Mouse (Mus musculus) liver, embryonic 15.5 days (tissue): ENCODE results near the gene Suox. TPM values are rescaled to one million over a fixed set of nuclear protein-coding genes. Genes with fewer than 3 reads are reported as not detected.
"Not testable (repeated sequence)": the region's sequence is repeated elsewhere in the genome, so short reads cannot be mapped to it uniquely, and the experiment has no call there.

ENCODE experiments used
- ATAC-seq: fragments of 200-750 bp; cut with Nextera tagmentation; 2 replicates; pipeline ENCODE4 v1.8.0; 2017; ENCODE audit warnings: moderate number of reproducible peaks, mild to moderate bottlenecking, moderate library complexity; ENCODE audit not compliant: insufficient read depth
- H3K27ac ChIP-seq: fragments of 300-500 bp; sonication (generic); replicated peaks from 2 replicates; pipeline ENCODE4 v1.5.1; 2015; ENCODE audit warnings: mild to moderate bottlenecking, inconsistent platforms
- H3K27me3 ChIP-seq: fragments of 300-500 bp; sonication (generic); 2 replicates; pipeline ENCODE4 v1.6.1; 2015; ENCODE audit warnings: mild to moderate bottlenecking, inconsistent platforms
- H3K36me3 ChIP-seq: fragments of 300-500 bp; sonication (generic); replicated peaks from 2 replicates; pipeline ENCODE4 v1.6.1; 2015; ENCODE audit warnings: moderate library complexity, mild to moderate bottlenecking, inconsistent platforms
- H3K4me1 ChIP-seq: fragments of 300-500 bp; sonication (generic); replicated peaks from 2 replicates; pipeline ENCODE4 v1.6.1; 2015; ENCODE audit warnings: inconsistent platforms
- H3K4me2 ChIP-seq: fragments of 300-500 bp; sonication (generic); 2 replicates; pipeline ENCODE4 v1.6.1; 2015; ENCODE audit warnings: moderate library complexity, mild to moderate bottlenecking, inconsistent platforms
- H3K4me3 ChIP-seq: fragments of 300-500 bp; sonication (generic); replicated peaks from 2 replicates; pipeline ENCODE4 v1.5.1; 2015; ENCODE audit warnings: mild to moderate bottlenecking, inconsistent platforms
- H3K9ac ChIP-seq: fragments of 300-500 bp; sonication (generic); 2 replicates; pipeline ENCODE4 v1.6.1; 2015; ENCODE audit warnings: moderate library complexity, mild to moderate bottlenecking, inconsistent platforms
- H3K9me3 ChIP-seq: fragments of 300-500 bp; sonication (generic); replicated peaks from 2 replicates; pipeline ENCODE4 v1.6.1; 2016; ENCODE audit warnings: inconsistent platforms
- WGBS: fragments of 180-500 bp; shearing (Covaris S2); methylation state at CpG from one replicate; pipeline ENCODE4 v1.1.7; 2015; ENCODE audit warnings: mixed read lengths; ENCODE audit not compliant: insufficient replicate concordance; 5-methylcytosine and 5-hydroxymethylcytosine counted together
- polyA plus RNA-seq: library from polyadenylated mRNA; unstranded; fragments of >200 nt; fragmentation: Nextera tagmentation; extraction: Ambion mirVana; gene quantifications from 2 replicates; pipeline ENCODE4 v1.2.1, GENCODE M21; 2015

Suox gene
- polyA plus RNA-seq, 1 experiment from 2014 or later: 14.3 TPM

DNA sequence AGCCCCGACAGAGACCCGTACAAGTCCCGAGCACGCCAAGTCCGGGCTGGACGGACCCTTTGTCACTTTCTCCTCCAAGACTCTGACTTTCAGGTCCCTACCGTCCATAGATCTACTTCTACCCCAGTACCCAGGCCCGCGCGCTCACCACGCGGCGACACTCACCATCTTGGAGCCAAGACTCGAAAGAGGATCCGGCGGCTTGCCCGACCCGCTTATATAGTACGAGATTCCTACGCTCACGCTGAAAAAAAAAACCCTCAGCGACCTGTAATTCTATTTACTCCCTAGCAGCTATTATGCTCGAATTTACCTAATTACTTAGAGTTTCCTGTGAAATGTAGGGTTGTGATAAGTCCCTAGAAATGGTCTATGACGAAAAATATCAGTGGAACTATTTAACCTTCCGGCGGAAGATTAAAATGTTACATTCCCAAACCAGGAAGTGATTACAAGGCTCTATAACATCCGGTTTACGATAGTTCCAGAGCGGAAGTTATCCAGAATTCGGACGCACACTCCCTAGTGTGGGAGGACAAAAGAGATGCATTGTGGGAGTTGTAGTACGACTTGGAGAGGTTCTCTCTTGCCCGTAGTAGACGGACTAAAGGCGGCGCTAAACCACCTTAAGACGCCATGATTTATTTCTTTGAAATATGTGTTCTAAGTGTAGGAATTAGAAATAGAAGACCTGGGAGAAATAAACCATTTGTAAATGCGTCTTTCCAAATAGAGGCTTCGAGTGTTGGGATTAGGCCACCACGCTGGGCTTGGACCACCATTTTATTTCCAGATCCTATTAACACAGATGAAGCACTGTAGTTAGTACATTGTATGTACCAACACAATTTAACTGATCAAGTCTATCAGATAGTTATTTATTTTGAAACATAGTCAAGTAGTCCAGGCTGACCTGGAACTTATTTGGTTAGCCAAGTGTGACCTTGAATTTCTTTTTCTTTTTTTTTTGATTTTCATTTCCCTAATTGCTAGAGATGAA, 47.3 kb downstream of the Suox start, which contains the start of gene Rps26:
TSS of gene Rps26 (minus strand) at position 437 of the 1,000 bp plus-strand sequence.
- no peaks in the 10 kb centered on the region for H3K9me3 ChIP-seq
- peak; percentile 92 for ATAC-seq
- H3K27me3 ChIP-seq: no peaks in the 10 kb centered on the region
- H3K4me3 ChIP-seq: peak within 1 kb of the TSS; percentile 80
- 1% methylated on average over 40 of the region's 40 CpGs for WGBS
- peak within 1 kb of the TSS; percentile 84 for H3K4me2 ChIP-seq
- H3K9ac ChIP-seq: peak within 1 kb of the TSS; percentile 80
- peaks cover 39% of the 10 kb centered on the region for H3K36me3 ChIP-seq
- H3K27ac ChIP-seq: peak within 1 kb of the TSS; percentile 77
- H3K4me1 ChIP-seq: peaks cover 62% of the 10 kb centered on the region

DNA sequence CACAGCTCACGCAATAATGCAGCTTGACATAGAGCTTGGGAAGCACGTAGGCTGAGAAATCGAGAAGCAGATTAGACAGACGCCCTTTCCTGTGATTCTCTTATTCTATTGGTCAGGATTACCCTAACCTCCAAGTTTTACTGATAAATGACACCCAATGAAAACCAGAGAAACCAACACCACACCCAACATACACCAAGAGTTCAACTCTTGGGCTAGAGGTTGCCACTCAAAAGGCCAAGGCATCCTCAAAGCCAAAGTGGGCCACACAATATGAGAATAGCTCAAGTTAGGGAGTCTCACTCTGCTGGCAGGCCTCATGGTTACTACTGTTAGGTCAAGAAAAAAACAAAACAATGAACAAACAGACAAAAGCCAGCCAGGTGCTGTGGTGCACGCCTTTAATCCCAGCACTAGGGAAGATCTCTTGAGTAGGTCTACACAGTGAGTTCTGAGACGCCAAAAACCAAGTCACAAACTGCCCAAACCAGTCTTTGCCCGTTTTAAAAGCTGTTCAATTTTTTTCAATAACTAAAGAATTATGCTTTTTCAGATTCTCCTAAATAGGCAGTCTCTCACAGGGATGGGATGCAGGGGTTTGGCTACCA, 48.5 kb downstream of the Suox start:
- H3K4me3 ChIP-seq: peak overlapping the region; percentile 80
- H3K4me2 ChIP-seq: peak overlapping the region; percentile 84
- peaks cover 53% of the 10 kb centered on the region for H3K4me1 ChIP-seq
- peaks cover 39% of the 10 kb centered on the region for H3K36me3 ChIP-seq
- H3K9me3 ChIP-seq: no peaks in the 10 kb centered on the region
- peak overlapping the region; percentile 77 for H3K27ac ChIP-seq
- H3K9ac ChIP-seq: peak overlapping the region; percentile 80
- H3K27me3 ChIP-seq: no peaks in the 10 kb centered on the region
- WGBS: 11% methylated on average over 7 of the region's 7 CpGs
- ATAC-seq: peak; percentile 41

DNA sequence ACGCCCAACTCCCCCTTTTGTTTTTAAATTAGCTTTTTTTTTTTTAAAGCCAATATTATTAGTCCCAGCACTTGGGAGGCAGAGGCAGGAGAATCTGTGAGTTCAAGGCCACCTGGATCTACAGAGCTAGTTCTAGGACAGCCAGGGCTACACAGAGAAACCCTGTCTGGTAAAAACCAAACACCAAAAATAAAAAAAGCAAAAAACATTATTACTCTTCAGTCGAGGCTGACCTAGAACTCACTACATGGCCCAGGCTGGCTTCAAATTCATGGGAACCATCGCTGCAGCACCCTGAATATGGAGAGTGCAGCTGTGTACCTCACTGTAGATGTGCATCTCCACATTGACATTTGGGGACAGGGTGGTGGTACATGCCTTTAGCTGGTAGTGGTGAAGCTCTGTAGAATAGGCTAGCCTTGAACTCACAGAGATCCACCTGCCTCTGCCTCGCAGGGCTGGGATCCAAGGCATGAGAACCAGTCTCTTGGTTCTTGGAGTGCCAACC, 50.7 kb downstream of the Suox start:
- not testable (repeated sequence) for H3K4me2 ChIP-seq, H3K9me3 ChIP-seq, H3K27me3 ChIP-seq, H3K27ac ChIP-seq, H3K9ac ChIP-seq, ATAC-seq, H3K4me3 ChIP-seq
- H3K36me3 ChIP-seq: peaks cover 39% of the 10 kb centered on the region
- 76% methylated on average over 4 of the region's 4 CpGs for WGBS
- peaks cover 33% of the 10 kb centered on the region for H3K4me1 ChIP-seq

GRCm38 (mm10) chr10:128622702-128623101, 51.2 kb downstream of the Suox start:
- H3K4me3 ChIP-seq: no peak overlapping the region
- 69% methylated on average over 4 of the region's 4 CpGs for WGBS
- H3K9ac ChIP-seq: no peak overlapping the region
- no peak overlapping the region for H3K4me2 ChIP-seq
- no peaks in the 10 kb centered on the region for H3K27me3 ChIP-seq
- no peak overlapping the region for H3K27ac ChIP-seq
- H3K4me1 ChIP-seq: peaks cover 28% of the 10 kb centered on the region
- H3K36me3 ChIP-seq: peaks cover 39% of the 10 kb centered on the region
- H3K9me3 ChIP-seq: no peaks in the 10 kb centered on the region
- ATAC-seq: no peak

DNA sequence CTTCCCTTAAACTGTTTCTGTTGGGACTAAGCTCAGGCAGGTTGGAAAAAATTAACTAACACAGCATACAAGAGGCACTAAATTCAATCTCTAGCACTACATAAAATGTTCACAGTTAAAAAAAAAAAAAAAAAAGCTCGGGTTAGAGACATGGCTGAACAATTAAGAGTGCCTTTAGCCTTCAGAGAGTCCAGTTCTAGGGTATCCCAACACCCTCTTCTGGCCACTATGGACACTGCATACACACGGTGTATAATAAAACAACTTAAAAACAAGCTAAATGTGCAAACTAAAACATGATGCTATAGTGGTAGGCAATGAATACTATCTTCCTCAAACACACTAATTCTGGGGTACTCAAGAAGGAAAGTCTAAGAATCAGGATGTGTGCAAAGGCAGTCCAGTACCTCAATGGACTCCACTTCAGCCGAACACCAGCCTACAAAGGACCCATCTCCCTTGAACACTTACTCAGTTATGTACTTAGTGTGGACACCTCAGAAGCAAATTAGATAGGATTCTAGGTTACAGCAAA, 51.8 kb downstream of the Suox start:
- Histone ChIP-seq H3K9ac (no peak overlapping the region), H3K36me3 (peaks cover 39% of the 10 kb centered on the region), H3K27ac (no peak overlapping the region), H3K4me2 (no peak overlapping the region), H3K4me3 (no peak overlapping the region), H3K4me1 (peaks cover 23% of the 10 kb centered on the region), H3K9me3 (no peaks in the 10 kb centered on the region), H3K27me3 (no peaks in the 10 kb centered on the region)
- 64% methylated on average over 3 of the region's 3 CpGs for WGBS
- ATAC-seq: no peak

DNA sequence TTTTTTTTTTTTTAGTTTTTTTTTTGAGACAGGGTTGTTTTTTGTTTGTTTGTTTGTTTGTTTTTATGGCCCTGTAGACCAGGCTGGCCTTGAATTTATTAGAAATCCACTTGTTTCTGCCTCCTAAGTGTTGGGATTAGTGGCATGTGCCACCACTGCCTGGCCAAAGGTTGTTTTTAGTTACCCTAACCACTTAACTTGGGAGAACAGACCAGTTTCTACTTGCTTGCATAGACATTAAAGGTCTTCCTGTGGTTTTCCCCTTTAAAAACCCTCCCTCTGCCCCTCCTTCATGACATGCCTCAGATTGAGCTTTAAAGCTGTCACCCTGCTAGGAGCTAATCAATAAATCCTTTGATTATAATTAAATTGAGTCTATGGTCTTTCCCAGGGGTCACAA, 53.6 kb downstream of the Suox start:
- no peak for ATAC-seq
- Histone ChIP-seq H3K4me1 (peaks cover 16% of the 10 kb centered on the region), H3K36me3 (peaks cover 33% of the 10 kb centered on the region), H3K9me3 (no peaks in the 10 kb centered on the region), H3K4me2 (no peak overlapping the region), H3K27me3 (no peaks in the 10 kb centered on the region), H3K27ac (no peak overlapping the region), H3K4me3 (no peak overlapping the region), H3K9ac (no peak overlapping the region)

Other genes with a start within 250 kb of the Suox start
- 23.5 and 23.6 TPM in 2 replicates for gene Smarcc2, start 214.8 kb downstream of the Suox start, polyA plus RNA-seq
- gene Myl6, start 179.9 kb downstream of the Suox start, polyA plus RNA-seq: 483 and 484 TPM in 2 replicates
- 1.4 and 1.7 TPM in 2 replicates for gene Myl6b, start 175.4 kb downstream of the Suox start, polyA plus RNA-seq
- gene Esyt1, start 148.2 kb downstream of the Suox start, polyA plus RNA-seq: 11.8 and 12.6 TPM in 2 replicates
- 4.9 and 5.8 TPM in 2 replicates for gene Zc3h10, start 126.3 kb downstream of the Suox start, polyA plus RNA-seq
- gene Rpl41, start 124.8 kb downstream of the Suox start, polyA plus RNA-seq: 1,944 and 2,155 TPM in 2 replicates
- 118 and 119 TPM in 2 replicates for gene Pa2g4, start 108.1 kb downstream of the Suox start, polyA plus RNA-seq
- gene Erbb3, start 84.4 kb downstream of the Suox start, polyA plus RNA-seq: 3.1 and 3.6 TPM in 2 replicates
- 296 and 352 TPM in 2 replicates for gene Rps26, start 47.3 kb downstream of the Suox start, polyA plus RNA-seq
- gene Ikzf4, start 28.1 kb downstream of the Suox start, polyA plus RNA-seq: 0.12 TPM in 2 replicates
- gene Rab5b, start 22.2 kb upstream of the Suox start, polyA plus RNA-seq: 33.5 and 36.7 TPM in 2 replicates
- gene Pmel, start 30.1 kb upstream of the Suox start, polyA plus RNA-seq: 0.60 and 0.68 TPM in 2 replicates
- 53.7 and 56.6 TPM in 2 replicates for gene Cdk2, start 31.0 kb upstream of the Suox start, polyA plus RNA-seq
- gene Dgka, start 70.8 kb upstream of the Suox start, polyA plus RNA-seq: 2.4 and 3.0 TPM in 2 replicates
- gene Pym1, start 73.8 kb upstream of the Suox start, polyA plus RNA-seq: 13.3 and 14.8 TPM in 2 replicates
- 10.5 and 11.3 TPM in 2 replicates for gene Mmp19, start 116.8 kb upstream of the Suox start, polyA plus RNA-seq
- 18.3 and 21.1 TPM in 2 replicates for gene Dnajc14, start 130.0 kb upstream of the Suox start, polyA plus RNA-seq
- 2.1 and 2.9 TPM in 2 replicates for gene Tmem198b, start 130.3 kb upstream of the Suox start, polyA plus RNA-seq
- gene Sarnp, start 143.3 kb upstream of the Suox start, polyA plus RNA-seq: 89.5 and 99.7 TPM in 2 replicates
- gene Ormdl2, start 147.6 kb upstream of the Suox start, polyA plus RNA-seq: 73.9 and 75.5 TPM in 2 replicates
- gene Gdf11, start 217.6 kb upstream of the Suox start, polyA plus RNA-seq: 0.26 and 0.31 TPM in 2 replicates
- gene Cd63, start 226.9 kb upstream of the Suox start, polyA plus RNA-seq: 102 and 113 TPM in 2 replicates
- gene Rdh5, start 248.8 kb upstream of the Suox start, polyA plus RNA-seq: 18.4 and 24.3 TPM in 2 replicates
- gene Bloc1s1, start 250.0 kb upstream of the Suox start, polyA plus RNA-seq: 93.9 and 96.1 TPM in 2 replicates